Mouse (Mus musculus) embryonic facial prominence, embryonic 12.5 days (tissue): ENCODE data around the gene Dock6. TPM values are rescaled to one million over a fixed set of nuclear protein-coding genes. Genes with fewer than 3 reads are reported as not detected.
"Not testable (repeated sequence)": the region's sequence is repeated elsewhere in the genome, so short reads cannot be mapped to it uniquely, and the experiment has no call there.

Source experiments
- ATAC-seq: fragments of 200-750 bp; cut with Nextera tagmentation; 2 replicates; pipeline ENCODE4 v1.8.0; 2017; ENCODE audit not compliant: insufficient number of reproducible peaks, insufficient read depth, low FRiP score, low TSS enrichment
- H3K27ac ChIP-seq: fragments of 300-500 bp; sonication (generic); 2 replicates; pipeline ENCODE4 v1.5.1; 2016; ENCODE audit warnings: mild to moderate bottlenecking
- H3K27me3 ChIP-seq: fragments of 300-500 bp; sonication (generic); 2 replicates; pipeline ENCODE4 v1.6.1; 2016; ENCODE audit warnings: mild to moderate bottlenecking, moderate library complexity
- H3K36me3 ChIP-seq: fragments of 300-500 bp; sonication (generic); 2 replicates; pipeline ENCODE4 v1.6.1; 2016; ENCODE audit warnings: mild to moderate bottlenecking
- H3K4me1 ChIP-seq: fragments of 300-500 bp; sonication (generic); 2 replicates; pipeline ENCODE4 v1.6.1; 2016
- H3K4me2 ChIP-seq: fragments of 300-500 bp; sonication (generic); replicated peaks from 2 replicates; pipeline ENCODE4 v1.6.1; 2016; ENCODE audit warnings: mild to moderate bottlenecking, moderate library complexity
- H3K4me3 ChIP-seq: fragments of 300-500 bp; sonication (generic); 2 replicates; pipeline ENCODE4 v1.5.1; 2016; ENCODE audit warnings: mild to moderate bottlenecking
- H3K9ac ChIP-seq: fragments of 300-500 bp; sonication (generic); 2 replicates; pipeline ENCODE4 v1.6.1; 2016; ENCODE audit warnings: mild to moderate bottlenecking, moderate library complexity
- H3K9me3 ChIP-seq: fragments of 300-500 bp; sonication (generic); 2 replicates; pipeline ENCODE4 v1.6.1; 2016; ENCODE audit warnings: mild to moderate bottlenecking, moderate library complexity
- WGBS: fragments of 180-500 bp; shearing (Covaris S2); methylation state at CpG from one replicate; pipeline ENCODE4 v1.1.7; 2016; 5-methylcytosine and 5-hydroxymethylcytosine counted together
- polyA plus RNA-seq: library from polyadenylated mRNA; unstranded; fragments of >200 nt; fragmentation: Nextera tagmentation; extraction: Ambion mirVana; gene quantifications from 2 replicates; pipeline ENCODE4 v1.2.1, GENCODE M21; 2016

Dock6 gene
- polyA plus RNA-seq, 1 experiment from 2014 or later = 30.8 TPM

GRCm38 (mm10) chr9:21792644-21793043 lies 59.8 kb downstream of the Dock6 start:
- Histone ChIP-seq H3K4me1 (peaks cover 30% of the 10 kb centered on the region), H3K4me2 (0 out of 2 replicates have a peak overlapping the region, but pooled peaks have one; percentile 0), H3K9ac (no peak overlapping the region), H3K27me3 (no peaks in the 10 kb centered on the region), H3K9me3 (no peaks in the 10 kb centered on the region), H3K36me3 (peaks cover 72% of the 10 kb centered on the region), H3K4me3 (no peak overlapping the region), H3K27ac (no peak overlapping the region)
- no peak for ATAC-seq
- WGBS = 83% methylated on average over 8 of the region's 8 CpGs

- no peaks in the 10 kb centered on the region for H3K27me3 ChIP-seq
- no peaks in the 10 kb centered on the region for H3K9me3 ChIP-seq
- peaks cover 78% of the 10 kb centered on the region for H3K36me3 ChIP-seq
- H3K4me2 ChIP-seq = no peak overlapping the region
- no peak overlapping the region; the same call in 1 of the 2 replicates for H3K9ac ChIP-seq
- ATAC-seq = no peak
- H3K27ac ChIP-seq = no peak overlapping the region
- WGBS = 87% methylated on average over 8 of the region's 8 CpGs
- no peak overlapping the region for H3K4me3 ChIP-seq
- H3K4me1 ChIP-seq = peaks cover 22% of the 10 kb centered on the region
Observed at GRCm38 (mm10) chr9:21791861-21792260, 60.6 kb downstream of the Dock6 start.

GRCm38 (mm10) chr9:21788234-21788633 lies 64.2 kb downstream of the Dock6 start:
- Histone ChIP-seq H3K9me3 (no peaks in the 10 kb centered on the region), H3K4me2 (no peak overlapping the region), H3K27ac (no peak overlapping the region), H3K27me3 (no peaks in the 10 kb centered on the region), H3K4me1 (peaks cover 6% of the 10 kb centered on the region; the same call in 1 of the 2 replicates), H3K9ac (no peak overlapping the region), H3K36me3 (peaks cover 81% of the 10 kb centered on the region), H3K4me3 (no peak overlapping the region)
- no peak for ATAC-seq
- WGBS = 80% methylated on average over 9 of the region's 9 CpGs

GRCm38 (mm10) chr9:21787654-21788053 lies 64.8 kb downstream of the Dock6 start:
- H3K4me2 ChIP-seq = no peak overlapping the region
- H3K27me3 ChIP-seq = no peaks in the 10 kb centered on the region
- 75% methylated on average over 5 of the region's 5 CpGs for WGBS
- no peak overlapping the region for H3K9ac ChIP-seq
- H3K4me3 ChIP-seq = no peak overlapping the region
- peaks cover 6% of the 10 kb centered on the region; the same call in 1 of the 2 replicates for H3K4me1 ChIP-seq
- ATAC-seq = no peak
- no peaks in the 10 kb centered on the region for H3K9me3 ChIP-seq
- no peak overlapping the region for H3K27ac ChIP-seq
- peaks cover 80% of the 10 kb centered on the region for H3K36me3 ChIP-seq

GRCm38 (mm10) chr9:21786906-21787305 lies 65.5 kb downstream of the Dock6 start:
- H3K27ac ChIP-seq = no peak overlapping the region
- peaks cover 79% of the 10 kb centered on the region for H3K36me3 ChIP-seq
- WGBS = 19% methylated on average over 6 of the region's 6 CpGs
- H3K9me3 ChIP-seq = no peaks in the 10 kb centered on the region
- H3K4me1 ChIP-seq = peaks cover 3% of the 10 kb centered on the region
- no peak overlapping the region for H3K4me2 ChIP-seq
- ATAC-seq = no peak
- no peak overlapping the region for H3K4me3 ChIP-seq
- no peak overlapping the region for H3K9ac ChIP-seq
- H3K27me3 ChIP-seq = no peaks in the 10 kb centered on the region

GRCm38 (mm10) chr9:21786309-21786708 lies 66.1 kb downstream of the Dock6 start:
- WGBS = 93% methylated on average over 2 of the region's 2 CpGs
- not testable (repeated sequence) for H3K27ac ChIP-seq, H3K9ac ChIP-seq, H3K4me3 ChIP-seq, H3K4me2 ChIP-seq, H3K9me3 ChIP-seq, ATAC-seq, H3K4me1 ChIP-seq, H3K27me3 ChIP-seq
- peaks cover 79% of the 10 kb centered on the region for H3K36me3 ChIP-seq

- no peak overlapping the region for H3K27ac ChIP-seq
- no peak overlapping the region for H3K4me3 ChIP-seq
- no peaks in the 10 kb centered on the region for H3K9me3 ChIP-seq
- H3K4me1 ChIP-seq = no peaks in the 10 kb centered on the region; the same call in none of the 2 replicates
- peaks cover 78% of the 10 kb centered on the region for H3K36me3 ChIP-seq
- WGBS = 89% methylated on average over 7 of the region's 7 CpGs
- H3K9ac ChIP-seq = no peak overlapping the region
- no peak for ATAC-seq
- H3K27me3 ChIP-seq = no peaks in the 10 kb centered on the region
- H3K4me2 ChIP-seq = no peak overlapping the region
Observed at GRCm38 (mm10) chr9:21784517-21785307, 67.7 kb downstream of the Dock6 start.

GRCm38 (mm10) chr9:21781657-21782468 lies 70.6 kb downstream of the Dock6 start:
- H3K36me3 ChIP-seq = peaks cover 83% of the 10 kb centered on the region
- H3K4me3 ChIP-seq = no peak overlapping the region
- no peaks in the 10 kb centered on the region; the same call in 1 of the 2 replicates for H3K4me1 ChIP-seq
- 0 out of 2 replicates have a peak overlapping the region, but pooled peaks have one; percentile 23 for H3K27ac ChIP-seq
- no peaks in the 10 kb centered on the region for H3K9me3 ChIP-seq
- no peaks in the 10 kb centered on the region for H3K27me3 ChIP-seq
- 75% methylated on average over 15 of the region's 15 CpGs for WGBS
- H3K9ac ChIP-seq = no peak overlapping the region
- ATAC-seq = 0 out of 2 replicates have a peak, but pooled peaks have one; percentile 8
- no peak overlapping the region for H3K4me2 ChIP-seq

GRCm38 (mm10) chr9:21777726-21778125 lies 74.7 kb downstream of the Dock6 start:
- Histone ChIP-seq H3K4me1 (no peaks in the 10 kb centered on the region; the same call in 1 of the 2 replicates), H3K36me3 (peaks cover 87% of the 10 kb centered on the region), H3K4me3 (no peak overlapping the region), H3K4me2 (no peak overlapping the region), H3K27ac (no peak overlapping the region), H3K27me3 (no peaks in the 10 kb centered on the region), H3K9ac (no peak overlapping the region), H3K9me3 (no peaks in the 10 kb centered on the region)
- 83% methylated on average over 3 of the region's 3 CpGs for WGBS
- ATAC-seq = no peak

GRCm38 (mm10) chr9:21774353-21774752 lies 78.1 kb downstream of the Dock6 start:
- ATAC-seq = no peak
- peaks cover 86% of the 10 kb centered on the region for H3K36me3 ChIP-seq

GRCm38 (mm10) chr9:21773396-21773795 lies 79.0 kb downstream of the Dock6 start:
- H3K9ac ChIP-seq, H3K4me3 ChIP-seq, H3K4me2 ChIP-seq, H3K9me3 ChIP-seq, H3K27ac ChIP-seq, ATAC-seq, H3K27me3 ChIP-seq: not testable (repeated sequence)
- Histone ChIP-seq H3K36me3 (peaks cover 80% of the 10 kb centered on the region), H3K4me1 (peaks cover 15% of the 10 kb centered on the region)
- whole genome bisulfite sequencing = 74% methylated on average over 5 of the region's 5 CpGs

More at GRCm38 (mm10) chr9:21774353-21774752, 78.1 kb downstream of the Dock6 start:
- H3K4me3 ChIP-seq = no peak overlapping the region
- no peaks in the 10 kb centered on the region for H3K9me3 ChIP-seq
- H3K4me1 ChIP-seq = peaks cover 5% of the 10 kb centered on the region
- H3K27ac ChIP-seq = no peak overlapping the region
- no peaks in the 10 kb centered on the region for H3K27me3 ChIP-seq
- WGBS = 87% methylated on average over 16 of the region's 16 CpGs
- no peak overlapping the region for H3K4me2 ChIP-seq
- H3K9ac ChIP-seq = no peak overlapping the region
